Mouse (Mus musculus) layer of hippocampus, postnatal 25 days (tissue): ENCODE measurements at regions not wholly inside any gene's neighbourhood (a gene's known extent, or its start where the extent isn't known, plus 50 kb on each side); places are given as distances from the start of the nearest gene placed in this dataset.
A peak's percentile ranks its signal among the peaks of the same experiment; 100 is the strongest.

Experiments
- DNase-seq, 2 experiments: peaks; one replicate each; pipeline ENCODE4 v3.0.0; 2022; ENCODE audit warnings: mixed read lengths in 2 of 2, low spot score in 1 of 2; ENCODE audit errors: extremely low spot score in 1 of 2

DNA sequence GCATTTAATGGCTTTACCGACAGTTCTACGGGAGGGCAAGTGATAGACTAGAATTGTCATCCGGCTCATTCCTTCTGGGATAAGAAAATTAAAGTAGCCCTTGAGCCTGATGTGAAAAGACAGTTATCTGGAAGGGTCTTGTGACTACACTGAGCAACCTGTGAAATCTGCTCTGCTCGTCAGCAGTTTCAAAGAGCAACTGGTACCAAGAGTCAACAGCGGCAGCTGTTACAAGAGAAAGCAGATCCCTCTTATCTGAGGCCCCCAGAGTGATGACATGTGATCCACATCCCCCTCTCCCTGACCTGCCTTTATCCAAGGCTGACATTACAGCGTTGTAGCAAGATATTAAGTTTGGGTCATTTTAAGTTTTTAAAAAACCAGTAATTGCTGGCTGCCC is 52.6 kb upstream of the Unc13c start:
- no peak for DNase-seq

DNA sequence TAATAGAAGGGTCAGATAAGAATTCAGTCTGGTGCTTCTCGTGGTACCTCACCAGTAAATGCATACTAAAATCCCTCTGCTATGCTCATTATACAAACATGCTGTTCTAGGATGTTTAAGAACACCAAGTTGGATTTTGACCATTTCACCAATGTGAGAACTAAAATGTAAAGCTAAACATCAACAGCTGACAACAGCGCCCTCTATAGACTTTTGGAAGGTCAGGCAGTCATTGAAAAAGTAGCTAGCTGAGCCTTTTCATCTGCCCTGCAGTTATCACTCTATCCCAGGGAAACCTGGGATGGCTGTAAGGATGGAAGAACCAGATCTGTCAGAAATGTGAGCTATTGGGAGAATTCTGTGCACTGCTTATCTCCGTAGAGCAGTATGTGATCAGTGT is 55.2 kb upstream of the Unc13c start:
- DNase-seq: no peak

DNA sequence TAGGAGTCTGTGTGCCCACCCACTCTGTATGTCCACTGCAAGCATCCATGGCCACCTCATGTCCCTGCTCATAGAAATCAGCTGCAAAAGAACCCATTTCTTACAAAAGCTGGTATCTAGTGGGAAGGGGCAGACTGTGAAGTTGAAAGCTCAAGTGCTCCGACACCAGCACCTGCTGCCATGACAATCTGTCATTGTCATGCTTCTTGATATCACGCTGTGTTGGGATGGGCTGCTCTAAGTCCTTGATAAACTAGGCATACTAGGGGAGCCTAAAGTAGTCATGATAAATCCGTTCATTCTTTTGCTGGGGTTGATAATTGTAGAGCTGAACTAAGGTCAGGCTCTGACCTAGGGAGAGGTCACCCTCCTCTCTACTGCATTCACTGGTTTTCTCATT is 57.4 kb upstream of the Unc13c start:
- no peak for DNase-seq

DNA sequence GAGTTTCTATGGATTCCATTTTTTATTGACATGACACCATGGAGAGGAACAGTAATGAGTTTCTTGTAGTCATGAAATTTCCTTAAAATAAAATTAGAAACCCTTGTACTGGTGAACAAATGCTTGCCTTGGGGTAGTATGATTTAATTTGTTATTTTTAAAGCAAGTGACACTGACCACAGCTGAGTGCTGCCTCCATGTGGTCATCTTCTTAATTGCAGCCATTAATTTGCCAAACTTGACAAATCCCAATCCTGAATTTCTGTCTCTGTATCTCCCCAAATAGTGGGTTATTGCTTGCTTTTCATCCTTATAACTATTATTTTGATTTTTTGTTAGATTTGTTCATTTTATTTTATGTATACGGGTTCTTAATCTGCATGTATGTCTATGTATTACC is 59.7 kb upstream of the Unc13c start:
- peak in 1 of 2 experiments; percentile 40 for DNase-seq

DNA sequence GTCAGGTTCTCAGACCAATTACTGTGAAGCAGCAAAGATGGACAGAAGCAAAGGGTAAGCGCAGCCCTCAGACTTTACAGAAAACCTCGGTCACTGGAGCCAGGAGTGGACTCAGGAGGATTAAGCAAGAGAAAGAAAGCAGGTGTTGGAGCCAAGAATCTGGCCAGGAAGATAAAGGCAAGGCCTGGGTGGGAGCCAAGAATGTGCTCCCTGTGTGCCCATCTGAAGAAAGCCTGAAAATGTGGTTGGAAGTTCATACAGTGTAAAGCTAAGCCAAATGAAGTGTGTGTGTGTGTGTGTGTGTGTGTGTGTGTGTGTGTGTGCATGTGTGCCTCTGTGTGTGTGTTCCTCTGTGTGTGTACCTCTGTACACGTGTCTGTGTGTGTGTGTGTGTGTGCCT is 64.2 kb upstream of the Wdr72 start:
- DNase-seq: no peak

DNA sequence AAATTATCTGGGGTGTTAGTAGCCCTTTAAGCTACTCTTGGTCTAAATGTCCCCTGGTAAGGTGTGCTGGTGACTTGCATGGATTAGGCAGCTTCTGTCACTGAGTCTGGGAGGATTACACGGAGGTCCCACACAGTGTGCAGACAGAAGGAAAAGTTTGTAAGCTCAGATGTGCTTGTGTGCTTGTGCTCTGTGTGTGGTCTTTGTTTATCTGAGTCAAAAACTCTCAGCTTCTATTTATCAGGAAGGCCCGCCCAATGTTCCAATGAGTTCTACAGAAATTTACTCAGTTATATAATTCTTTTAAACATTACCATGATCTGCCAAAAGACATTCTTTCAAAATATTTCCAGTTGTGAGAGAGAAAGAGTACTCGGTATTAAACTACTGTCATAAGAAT is 60.4 kb upstream of the Wdr72 start:
- DNase-seq: no peak

DNA sequence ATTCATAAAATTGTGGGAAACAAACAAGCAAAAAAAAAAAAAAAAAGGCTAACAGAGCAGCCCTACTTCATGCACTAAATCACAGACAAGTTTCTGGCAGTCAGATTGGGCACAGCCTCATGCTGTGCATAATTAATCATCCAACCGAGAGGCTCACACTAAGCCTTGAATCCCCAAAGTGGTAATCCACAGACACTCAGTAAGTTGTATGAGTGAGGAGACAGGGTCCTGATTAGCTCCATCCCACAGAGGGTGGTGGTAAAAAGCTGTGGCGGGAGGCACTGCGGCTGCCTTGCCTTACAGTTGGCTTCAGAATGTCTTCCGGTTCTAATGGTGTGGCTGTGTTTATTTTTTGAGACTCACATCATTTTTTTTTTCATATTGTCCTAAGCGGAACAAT is 53.4 kb upstream of the Wdr72 start:
- no peak for DNase-seq

DNA sequence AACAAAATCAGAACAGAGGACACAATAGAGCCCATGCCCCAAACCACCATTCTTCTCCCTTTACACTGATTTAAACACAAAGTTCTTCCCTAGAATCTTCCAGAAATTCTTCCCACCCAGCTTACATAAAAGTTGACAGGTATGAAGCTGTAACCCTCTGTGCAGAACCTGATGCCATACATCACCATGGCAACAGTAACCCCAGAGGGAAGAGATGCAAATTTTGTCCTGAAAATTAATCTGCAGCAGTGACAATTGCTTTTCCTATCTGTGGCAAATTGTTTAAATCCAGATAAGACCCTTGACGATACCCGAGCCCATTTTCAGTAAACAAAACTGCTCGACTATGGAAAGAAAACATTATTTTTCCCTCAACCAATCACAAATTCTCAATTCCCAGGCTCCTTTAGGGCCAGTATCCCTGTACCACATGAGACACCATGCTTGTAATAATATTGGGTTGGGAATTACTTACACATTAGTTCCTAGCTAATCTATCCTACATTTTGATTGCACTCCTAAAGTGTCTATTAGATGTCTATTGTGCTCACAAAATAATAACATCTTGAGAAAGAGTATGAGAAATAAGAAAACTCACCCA is 52.6 kb upstream of the Wdr72 start:
- no peak for DNase-seq

DNA sequence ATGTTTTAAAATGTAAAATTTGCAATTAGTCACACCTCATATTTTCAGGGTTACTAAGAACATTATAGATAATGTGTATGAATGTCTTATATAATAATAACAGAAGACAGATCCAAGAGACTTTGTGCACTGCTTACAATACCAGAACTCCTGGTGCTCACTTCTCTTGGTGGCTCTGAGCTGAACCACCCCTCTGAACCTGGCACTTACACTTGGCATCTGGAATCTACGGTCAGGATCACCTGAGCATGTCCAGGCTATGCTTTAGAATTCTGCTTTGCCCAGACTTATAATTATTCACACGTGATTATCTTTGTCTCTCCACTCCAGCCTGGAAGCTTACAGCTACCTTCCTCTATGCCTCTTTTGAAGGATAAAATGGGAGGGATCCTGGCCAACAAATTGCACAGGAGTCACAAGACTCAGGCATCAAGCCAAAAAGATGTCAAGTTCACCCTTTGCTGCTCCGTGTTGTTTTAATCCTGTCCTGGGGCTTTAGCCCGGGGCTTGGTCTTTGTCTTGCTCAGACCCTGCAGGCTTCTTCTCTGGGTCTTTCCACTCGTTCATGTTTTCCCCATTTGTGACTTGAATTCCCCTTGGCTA is 51.8 kb upstream of the Wdr72 start:
- DNase-seq: no peak
